Mouse (Mus musculus) midbrain, embryonic 11.5 days (tissue): ENCODE results near the gene Nedd9. TPM values are rescaled to one million over a fixed set of nuclear protein-coding genes. Genes with fewer than 3 reads are reported as not detected.

Experiments used
- ATAC-seq: fragments of 200-750 bp; cut with Nextera tagmentation; 2 replicates; pipeline ENCODE4 v1.8.0; 2017; ENCODE audit warnings: moderate TSS enrichment, moderate library complexity; ENCODE audit not compliant: low FRiP score
- DNase-seq: peaks from one replicate; pipeline ENCODE4 v3.0.0; 2015; ENCODE audit warnings: low spot score; ENCODE audit errors: missing footprints
- H3K27ac ChIP-seq: fragments of 300-500 bp; sonication (generic); 2 replicates; pipeline ENCODE4 v1.5.1; 2014; ENCODE audit warnings: low read depth, low read length
- H3K27me3 ChIP-seq: fragments of 300-500 bp; sonication (generic); 2 replicates; pipeline ENCODE4 v1.6.1; 2014; ENCODE audit warnings: mild to moderate bottlenecking, low read length, moderate library complexity, mixed read lengths; ENCODE audit not compliant: control insufficient read depth, insufficient read depth
- H3K36me3 ChIP-seq: fragments of 300-500 bp; sonication (generic); 2 replicates; pipeline ENCODE4 v1.6.1; 2014; ENCODE audit warnings: mild to moderate bottlenecking, low read length, moderate library complexity, mixed read lengths; ENCODE audit not compliant: control insufficient read depth, insufficient read depth
- H3K4me1 ChIP-seq: fragments of 300-500 bp; sonication (generic); 2 replicates; pipeline ENCODE4 v1.6.1; 2014; ENCODE audit warnings: low read length; ENCODE audit not compliant: control insufficient read depth, insufficient read depth
- H3K4me2 ChIP-seq: fragments of 300-500 bp; sonication (generic); 2 replicates; pipeline ENCODE4 v1.6.1; 2014; ENCODE audit warnings: mild to moderate bottlenecking, moderate library complexity
- H3K4me3 ChIP-seq: fragments of 300-500 bp; sonication (generic); 2 replicates; pipeline ENCODE4 v1.5.1; 2014; ENCODE audit warnings: low read depth, low read length
- H3K9ac ChIP-seq: fragments of 300-500 bp; sonication (generic); 2 replicates; pipeline ENCODE4 v1.6.1; 2014; ENCODE audit warnings: low read length
- H3K9me3 ChIP-seq: fragments of 300-500 bp; sonication (generic); 2 replicates; pipeline ENCODE4 v1.6.1; 2016; ENCODE audit warnings: low read length; ENCODE audit not compliant: control insufficient read depth
- WGBS: fragments of 180-500 bp; shearing (Covaris S2); extraction: QIAGEN DNeasy Blood & Tissue Kit; methylation state at CpG from one replicate; pipeline ENCODE4 v1.1.7; 2014; 5-methylcytosine and 5-hydroxymethylcytosine counted together
- polyA plus RNA-seq: library from polyadenylated mRNA; unstranded; fragments of >200 nt; fragmentation: Nextera tagmentation; extraction: Ambion mirVana; gene quantifications from 2 replicates; pipeline ENCODE4 v1.2.1, GENCODE M21; 2014

Gene Nedd9
- polyA plus RNA-seq, 1 experiment from 2014 or later = 18.5 TPM

GRCm38 (mm10) chr13:41450821-41451220, 36.3 kb downstream of the Nedd9 start:
- no peak for ATAC-seq
- no peaks in the 10 kb centered on the region for H3K4me1 ChIP-seq
- no peaks in the 10 kb centered on the region for H3K36me3 ChIP-seq
- peak; percentile 75 for DNase-seq
- H3K4me3 ChIP-seq = no peak overlapping the region
- H3K27me3 ChIP-seq = no peaks in the 10 kb centered on the region
- no peaks in the 10 kb centered on the region for H3K9me3 ChIP-seq
- 78% methylated on average over 6 of the region's 6 CpGs for WGBS
- no peak overlapping the region for H3K4me2 ChIP-seq
- no peak overlapping the region for H3K9ac ChIP-seq
- H3K27ac ChIP-seq = no peak overlapping the region

- H3K9ac ChIP-seq = no peak overlapping the region
- WGBS = 60% methylated on average over 2 of the region's 2 CpGs
- no peaks in the 10 kb centered on the region for H3K4me1 ChIP-seq
- H3K9me3 ChIP-seq = no peaks in the 10 kb centered on the region
- no peak for ATAC-seq
- no peak overlapping the region for H3K4me3 ChIP-seq
- no peak overlapping the region for H3K27ac ChIP-seq
- H3K27me3 ChIP-seq = no peaks in the 10 kb centered on the region
- DNase-seq = no peak
- H3K4me2 ChIP-seq = no peak overlapping the region
- no peaks in the 10 kb centered on the region for H3K36me3 ChIP-seq
Measured at GRCm38 (mm10) chr13:41449211-41449610, 38.0 kb downstream of the Nedd9 start.

DNA sequence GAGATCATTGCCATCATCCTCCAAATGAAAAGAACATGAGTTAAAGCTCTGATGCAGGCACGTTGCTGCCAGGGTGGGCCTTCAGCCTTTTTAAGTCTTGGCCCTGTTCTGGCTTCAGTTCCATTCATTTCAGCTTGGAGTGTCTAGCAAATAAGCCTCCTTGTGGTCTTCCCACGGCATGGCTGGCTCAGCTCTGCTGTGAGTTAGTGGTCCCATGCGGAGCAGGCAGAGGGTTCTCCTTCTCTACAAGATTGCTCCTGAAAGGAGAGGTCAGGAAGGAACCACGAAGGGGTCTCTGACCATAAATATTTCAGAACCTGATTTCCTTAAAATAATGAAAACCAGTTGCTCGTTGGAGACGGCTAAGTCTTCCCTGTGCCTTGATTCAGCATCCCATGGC, 40.0 kb downstream of the Nedd9 start:
- no peaks in the 10 kb centered on the region for H3K9me3 ChIP-seq

DNA sequence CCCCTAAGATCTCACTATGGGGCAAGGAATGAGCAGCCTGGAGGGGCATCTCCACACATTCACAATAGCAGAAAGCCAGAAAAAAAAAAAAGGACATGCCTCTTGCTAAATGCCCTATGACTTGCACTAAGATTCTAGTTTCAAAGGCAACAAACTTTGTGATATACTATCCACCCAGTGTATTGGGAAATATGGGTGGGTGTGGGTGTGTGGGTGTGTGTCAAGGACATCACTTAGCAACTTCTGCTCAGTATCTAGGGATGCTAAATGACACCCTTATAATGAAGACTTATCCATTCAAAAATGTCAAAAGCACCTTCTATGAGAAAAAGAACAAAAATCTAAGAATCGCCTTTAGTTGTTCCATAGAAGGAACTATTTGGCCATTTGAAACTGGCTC, 40.6 kb downstream of the Nedd9 start:
- H3K27ac ChIP-seq = no peak overlapping the region; the same call in 1 of the 2 replicates
- H3K4me3 ChIP-seq = no peak overlapping the region
- DNase-seq (no peak), ATAC-seq (no peak)
- no peak overlapping the region for H3K9ac ChIP-seq
- H3K9me3 ChIP-seq = no peaks in the 10 kb centered on the region
- no peak overlapping the region for H3K4me2 ChIP-seq
- no peaks in the 10 kb centered on the region for H3K27me3 ChIP-seq
- 97% methylated on average over 1 of the region's 1 CpGs for WGBS
- no peaks in the 10 kb centered on the region for H3K36me3 ChIP-seq
- H3K4me1 ChIP-seq = peaks cover 3% of the 10 kb centered on the region; the same call in 1 of the 2 replicates

More for the DNA sequence above, 40.0 kb downstream of the Nedd9 start:
- no peak overlapping the region for H3K9ac ChIP-seq
- 68% methylated on average over 6 of the region's 6 CpGs for WGBS
- H3K4me1 ChIP-seq = peaks cover 3% of the 10 kb centered on the region; the same call in 1 of the 2 replicates
- no peaks in the 10 kb centered on the region for H3K36me3 ChIP-seq
- no peak overlapping the region for H3K27ac ChIP-seq
- H3K4me2 ChIP-seq = no peak overlapping the region
- no peaks in the 10 kb centered on the region for H3K27me3 ChIP-seq
- ATAC-seq = no peak
- no peak for DNase-seq
- no peak overlapping the region for H3K4me3 ChIP-seq

DNA sequence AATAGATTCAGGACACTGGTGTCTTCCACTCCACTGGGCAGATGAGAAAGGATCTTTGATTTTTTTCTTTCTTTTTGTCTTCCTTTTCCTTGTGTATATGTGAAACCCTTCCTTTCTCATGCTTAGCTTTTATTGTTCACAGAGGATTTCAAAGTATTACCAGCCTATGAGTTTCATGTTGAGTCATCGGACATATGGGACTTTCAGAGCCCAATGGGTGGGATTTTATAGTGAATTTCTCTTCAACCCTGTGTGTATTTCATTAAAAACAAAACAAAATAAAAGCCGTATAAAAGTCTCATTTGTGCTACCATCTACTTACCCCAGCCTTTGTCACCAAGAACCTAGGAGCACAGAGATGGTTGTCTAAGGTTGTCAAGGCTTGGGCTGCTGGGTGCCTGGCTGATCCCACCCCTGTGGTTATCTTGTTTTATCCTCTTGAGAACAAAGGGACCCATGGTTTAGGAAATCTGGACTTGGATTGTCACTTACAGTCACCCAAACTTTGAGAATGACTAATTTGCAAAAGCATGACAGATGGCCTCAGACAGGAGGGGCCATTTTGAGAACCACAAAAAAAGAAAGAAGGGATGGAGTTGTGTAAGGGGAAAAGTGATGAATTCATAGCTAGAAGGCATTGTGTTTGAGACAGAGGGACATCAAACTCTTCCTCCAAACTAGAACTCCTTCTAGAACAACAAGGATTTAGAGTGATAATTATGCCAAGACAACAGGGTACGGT, 41.9 kb downstream of the Nedd9 start:
- H3K4me2 ChIP-seq = no peak overlapping the region
- no peaks in the 10 kb centered on the region for H3K9me3 ChIP-seq
- H3K4me3 ChIP-seq = no peak overlapping the region
- H3K36me3 ChIP-seq = no peaks in the 10 kb centered on the region
- H3K4me1 ChIP-seq = peaks cover 3% of the 10 kb centered on the region; the same call in 1 of the 2 replicates
- H3K9ac ChIP-seq = no peak overlapping the region
- ATAC-seq (no peak), DNase-seq (no peak)
- 85% methylated on average over 3 of the region's 3 CpGs for WGBS
- H3K27ac ChIP-seq = no peak overlapping the region
- H3K27me3 ChIP-seq = no peaks in the 10 kb centered on the region

GRCm38 (mm10) chr13:41444230-41444629, 42.9 kb downstream of the Nedd9 start:
- WGBS = 91% methylated on average over 6 of the region's 6 CpGs
- H3K27me3 ChIP-seq = no peaks in the 10 kb centered on the region
- H3K9me3 ChIP-seq = no peaks in the 10 kb centered on the region
- H3K9ac ChIP-seq = no peak overlapping the region
- no peaks in the 10 kb centered on the region for H3K36me3 ChIP-seq
- no peak overlapping the region for H3K4me2 ChIP-seq
- H3K4me1 ChIP-seq = peaks cover 3% of the 10 kb centered on the region; the same call in 1 of the 2 replicates
- no peak for DNase-seq
- no peak overlapping the region for H3K27ac ChIP-seq
- no peak overlapping the region for H3K4me3 ChIP-seq
- no peak for ATAC-seq

DNA sequence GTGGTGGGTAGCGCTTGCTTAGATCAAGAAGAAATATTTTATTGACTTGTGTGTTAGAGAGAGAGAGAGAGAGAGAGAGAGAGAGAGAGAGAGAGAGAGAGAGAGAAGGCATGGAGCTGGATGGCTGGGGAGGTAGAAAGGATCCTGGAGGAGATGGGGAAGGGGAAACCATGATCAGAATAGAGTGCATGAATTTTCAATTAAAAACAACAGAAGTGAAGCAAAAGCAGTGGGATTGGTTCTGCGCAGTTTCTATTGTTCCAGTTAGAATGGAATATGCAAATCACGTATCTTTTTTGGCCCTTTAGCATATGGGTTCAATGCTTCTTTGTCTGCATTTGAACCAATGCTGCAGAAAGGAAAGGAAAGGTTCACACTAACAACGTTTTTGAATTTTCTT, 45.0 kb downstream of the Nedd9 start:
- Histone ChIP-seq H3K4me2 (no peak overlapping the region), H3K36me3 (no peaks in the 10 kb centered on the region), H3K27ac (no peak overlapping the region), H3K9me3 (no peaks in the 10 kb centered on the region), H3K4me3 (no peak overlapping the region), H3K4me1 (peaks cover 3% of the 10 kb centered on the region; the same call in 1 of the 2 replicates), H3K27me3 (no peaks in the 10 kb centered on the region), H3K9ac (no peak overlapping the region)
- DNase-seq = peak; percentile 83
- 56% methylated on average over 4 of the region's 4 CpGs for WGBS
- 0 out of 2 replicates have a peak, but pooled peaks have one; percentile 48 for ATAC-seq

- Histone ChIP-seq H3K27me3 (no peaks in the 10 kb centered on the region), H3K9me3 (no peaks in the 10 kb centered on the region), H3K27ac (no peak overlapping the region), H3K4me2 (no peak overlapping the region), H3K36me3 (no peaks in the 10 kb centered on the region), H3K9ac (no peak overlapping the region), H3K4me3 (no peak overlapping the region), H3K4me1 (peaks cover 3% of the 10 kb centered on the region; the same call in 1 of the 2 replicates)
- DNase-seq (no peak), ATAC-seq (no peak)
- 87% methylated on average over 1 of the region's 1 CpGs for WGBS
Measured at GRCm38 (mm10) chr13:41440205-41440604, 47.0 kb downstream of the Nedd9 start.

- Histone ChIP-seq H3K9me3 (no peaks in the 10 kb centered on the region), H3K27ac (no peak overlapping the region), H3K27me3 (no peaks in the 10 kb centered on the region), H3K4me3 (no peak overlapping the region), H3K4me2 (no peak overlapping the region), H3K9ac (no peak overlapping the region), H3K4me1 (peaks cover under 1% of the 10 kb centered on the region; the same call in 1 of the 2 replicates), H3K36me3 (no peaks in the 10 kb centered on the region)
- DNase-seq = no peak
- ATAC-seq = no peak
- WGBS = 89% methylated on average over 2 of the region's 2 CpGs
Measured at GRCm38 (mm10) chr13:41437390-41437789, 49.8 kb downstream of the Nedd9 start.
